Mouse (Mus musculus) retina, postnatal 1 day (tissue): ENCODE measurements at regions not wholly inside any gene's neighbourhood (a gene's known extent, or its start where the extent isn't known, plus 50 kb on each side); places are given as distances from the start of the nearest gene placed in this dataset.

Source experiments
- DNase-seq: peaks from one replicate; pipeline ENCODE4 v3.0.0-alpha.2; 2012

DNA sequence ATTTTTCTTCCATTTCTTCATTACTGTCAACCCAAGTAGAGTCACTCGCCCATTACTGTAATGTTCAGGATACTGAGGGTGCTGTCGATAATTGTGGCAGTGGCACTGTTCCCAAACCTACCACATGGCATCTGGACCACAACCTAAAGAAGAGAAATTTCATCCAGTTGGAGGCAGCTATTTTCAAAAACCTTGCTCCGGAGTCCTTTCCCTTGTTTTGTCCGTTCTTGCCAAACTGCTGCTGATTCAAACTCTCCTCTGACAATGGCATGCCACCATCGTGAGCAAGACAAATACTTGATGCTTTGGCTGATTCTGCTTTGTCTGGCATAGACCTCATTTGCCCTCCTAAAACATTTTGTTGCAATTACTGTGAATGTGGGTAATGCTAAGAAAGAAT, 176.9 kb upstream of the Spaca1 start:
- DNase-seq, result no peak

- DNase-seq, result no peak
Measured at GRCm38 (mm10) chr4:34227611-34228010, 177.6 kb upstream of the Spaca1 start.

- peak; percentile 83 for DNase-seq
Measured at GRCm38 (mm10) chr4:34231270-34231669, 181.3 kb upstream of the Spaca1 start.

DNA sequence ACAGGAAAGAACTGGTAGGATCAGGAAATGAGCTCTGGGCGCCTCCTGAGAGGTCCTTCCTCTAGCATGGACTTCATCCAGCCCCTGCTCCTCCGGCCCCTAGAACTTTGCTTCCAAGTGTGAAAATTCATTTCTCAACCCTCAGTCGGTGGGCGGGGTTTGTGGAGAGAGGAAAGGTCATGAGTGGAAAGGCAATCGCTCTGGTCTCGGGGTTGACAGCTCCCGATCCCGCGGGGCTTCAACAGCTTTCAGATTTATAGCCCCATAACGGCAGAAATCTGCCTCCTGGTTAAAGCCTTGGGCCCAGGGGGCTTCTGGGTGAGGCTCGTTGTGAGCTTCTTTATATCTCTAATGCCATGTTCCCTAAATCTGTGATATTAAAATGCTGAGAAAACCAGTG, 184.2 kb upstream of the Spaca1 start:
- DNase-seq, result no peak

GRCm38 (mm10) chr4:34234645-34235044, 184.7 kb upstream of the Spaca1 start:
- DNase-seq, result no peak

- DNase-seq, result no peak
Measured at GRCm38 (mm10) chr4:34237791-34238190, 187.8 kb upstream of the Spaca1 start.

DNA sequence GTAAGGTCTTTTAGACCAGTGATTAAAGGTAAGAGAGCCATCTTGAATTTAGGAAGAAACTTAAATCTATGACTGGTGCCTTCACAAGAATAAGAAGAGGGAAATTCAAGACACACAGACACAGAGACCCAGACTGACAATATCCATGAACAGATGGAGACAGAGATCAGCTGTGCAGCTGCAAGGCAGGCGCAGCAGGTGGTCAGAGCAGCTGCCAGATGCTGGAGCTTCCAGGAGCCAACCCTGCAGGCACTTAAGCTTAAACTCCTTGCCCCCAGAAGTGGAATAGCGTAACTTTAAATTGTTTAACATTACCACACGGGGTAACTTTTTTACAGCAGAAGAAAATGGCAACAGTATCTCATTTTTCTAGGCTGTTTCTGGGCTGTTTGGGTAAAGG, 189.6 kb upstream of the Spaca1 start:
- peak; percentile 24 for DNase-seq

DNA sequence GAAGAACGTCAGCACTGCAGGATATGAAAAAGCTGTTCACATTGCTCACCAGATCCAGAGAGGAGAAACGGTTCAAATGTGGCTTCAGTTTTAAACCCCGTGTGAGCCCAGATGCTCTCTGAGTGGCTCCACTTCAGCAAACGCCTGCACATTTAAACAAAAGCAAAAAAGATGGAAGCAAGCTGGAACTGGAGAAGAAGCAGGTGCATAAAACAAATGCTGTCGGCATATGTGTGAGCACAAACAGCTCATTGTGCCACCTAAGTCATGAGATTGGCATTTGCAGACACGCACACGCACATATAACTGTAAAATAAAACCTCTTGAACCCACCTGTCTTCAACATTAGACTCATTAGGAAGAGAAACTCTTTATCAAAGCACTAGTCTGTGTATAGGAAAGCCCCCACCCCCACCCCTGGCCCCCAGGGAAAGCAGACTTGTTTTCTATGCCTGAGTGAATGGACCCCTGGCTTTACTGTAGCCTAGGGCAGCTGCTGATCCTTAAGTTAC, 191.1 kb upstream of the Spaca1 start:
- peak; percentile 31 for DNase-seq

- no peak for DNase-seq
Measured at GRCm38 (mm10) chr4:34241673-34242072, 191.7 kb upstream of the Spaca1 start.

DNA sequence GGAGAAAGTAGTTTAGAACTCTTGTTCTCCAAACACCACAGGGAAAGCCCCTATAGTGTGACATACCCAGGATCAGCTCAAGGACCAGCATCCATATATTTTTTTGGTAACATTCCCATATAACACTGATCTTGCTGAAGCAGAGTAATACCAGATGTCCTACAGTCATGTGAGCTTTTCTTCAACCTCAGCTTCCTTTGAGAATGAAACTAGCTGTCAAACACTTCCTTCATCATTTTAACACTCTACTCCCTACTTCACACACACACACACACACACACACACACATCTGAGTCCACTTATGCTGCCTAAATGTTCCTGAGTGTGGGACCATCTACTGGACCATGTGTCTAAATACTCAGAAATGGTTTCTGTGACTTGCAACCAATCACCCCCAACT, 209.5 kb upstream of the Spaca1 start:
- no peak for DNase-seq

GRCm38 (mm10) chr4:34260468-34260867, 210.5 kb upstream of the Spaca1 start:
- no peak for DNase-seq

GRCm38 (mm10) chr4:34261809-34262208, 211.8 kb upstream of the Spaca1 start:
- DNase-seq, result no peak

- DNase-seq, result no peak
Measured at GRCm38 (mm10) chr4:34264431-34264830, 214.4 kb upstream of the Spaca1 start.

- no peak for DNase-seq
Measured at GRCm38 (mm10) chr4:34274316-34274715, 224.3 kb upstream of the Spaca1 start.

GRCm38 (mm10) chr4:34275372-34275771, 225.4 kb upstream of the Spaca1 start:
- DNase-seq, result no peak

DNA sequence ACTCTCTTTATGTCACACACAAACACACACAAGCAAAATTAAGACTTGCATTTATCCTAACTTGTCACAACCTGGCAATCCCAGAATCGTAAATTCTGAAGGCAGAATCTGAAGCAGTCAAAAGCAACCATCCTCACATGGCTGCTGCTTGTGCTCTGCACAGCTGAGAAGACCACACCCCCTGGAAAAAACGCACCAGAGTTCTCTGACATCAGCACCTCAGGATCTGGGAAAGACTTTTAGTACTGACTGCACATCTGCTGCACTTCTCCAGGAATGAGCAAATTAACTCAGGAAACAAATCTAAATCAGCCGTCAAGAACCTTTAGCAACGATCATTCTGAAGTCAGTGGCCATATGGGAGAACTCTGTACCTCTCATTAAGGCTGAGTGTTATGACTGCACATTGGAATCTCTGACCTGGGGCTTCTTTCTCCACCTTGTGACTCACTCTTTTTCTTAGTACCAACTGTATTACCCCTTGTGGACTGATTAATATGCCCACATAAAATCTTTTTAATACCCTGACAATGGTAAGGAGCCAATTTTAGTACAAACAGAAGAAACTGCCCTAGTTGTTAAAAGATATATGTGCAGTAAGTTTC, 248.1 kb upstream of the Akirin2 start:
- DNase-seq, result peak; percentile 4

GRCm38 (mm10) chr4:34308921-34309563, 241.7 kb upstream of the Akirin2 start:
- peak; percentile 38 for DNase-seq

- DNase-seq, result no peak
Measured at GRCm38 (mm10) chr4:34310061-34310642, 240.6 kb upstream of the Akirin2 start.

- no peak for DNase-seq
Measured at GRCm38 (mm10) chr4:34315848-34316247, 234.9 kb upstream of the Akirin2 start.

GRCm38 (mm10) chr4:34322841-34323240, 227.9 kb upstream of the Akirin2 start:
- DNase-seq, result no peak

DNA sequence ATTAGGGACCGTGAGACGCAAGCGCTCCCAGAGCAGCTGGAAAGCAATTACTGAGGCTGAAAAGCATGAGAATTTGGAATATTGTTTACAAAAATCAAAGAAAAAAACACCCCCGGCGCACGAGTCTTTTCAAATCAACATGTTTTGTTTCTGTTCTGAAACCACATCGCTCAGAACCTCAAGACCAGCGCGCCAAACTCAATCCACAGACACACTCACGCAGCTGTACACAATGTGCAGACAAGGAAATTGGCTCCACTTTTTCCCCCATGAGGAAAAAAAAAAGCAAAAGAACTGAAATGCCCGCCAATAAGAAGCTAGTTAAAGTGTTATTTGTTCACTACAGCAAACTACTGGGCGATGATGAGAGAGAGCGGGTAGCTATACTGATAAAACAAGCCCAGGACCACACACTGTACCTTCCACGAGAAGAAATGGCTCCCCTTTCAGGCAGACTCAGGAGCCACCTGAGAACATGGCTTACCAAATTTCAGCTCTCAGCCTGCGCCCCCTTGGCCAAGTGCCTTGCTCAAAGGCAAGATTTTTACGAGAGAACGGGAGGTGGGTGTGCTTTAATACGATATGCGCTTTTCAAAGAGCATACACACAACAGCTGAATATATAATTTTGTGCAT, 222.5 kb upstream of the Akirin2 start:
- no peak for DNase-seq

DNA sequence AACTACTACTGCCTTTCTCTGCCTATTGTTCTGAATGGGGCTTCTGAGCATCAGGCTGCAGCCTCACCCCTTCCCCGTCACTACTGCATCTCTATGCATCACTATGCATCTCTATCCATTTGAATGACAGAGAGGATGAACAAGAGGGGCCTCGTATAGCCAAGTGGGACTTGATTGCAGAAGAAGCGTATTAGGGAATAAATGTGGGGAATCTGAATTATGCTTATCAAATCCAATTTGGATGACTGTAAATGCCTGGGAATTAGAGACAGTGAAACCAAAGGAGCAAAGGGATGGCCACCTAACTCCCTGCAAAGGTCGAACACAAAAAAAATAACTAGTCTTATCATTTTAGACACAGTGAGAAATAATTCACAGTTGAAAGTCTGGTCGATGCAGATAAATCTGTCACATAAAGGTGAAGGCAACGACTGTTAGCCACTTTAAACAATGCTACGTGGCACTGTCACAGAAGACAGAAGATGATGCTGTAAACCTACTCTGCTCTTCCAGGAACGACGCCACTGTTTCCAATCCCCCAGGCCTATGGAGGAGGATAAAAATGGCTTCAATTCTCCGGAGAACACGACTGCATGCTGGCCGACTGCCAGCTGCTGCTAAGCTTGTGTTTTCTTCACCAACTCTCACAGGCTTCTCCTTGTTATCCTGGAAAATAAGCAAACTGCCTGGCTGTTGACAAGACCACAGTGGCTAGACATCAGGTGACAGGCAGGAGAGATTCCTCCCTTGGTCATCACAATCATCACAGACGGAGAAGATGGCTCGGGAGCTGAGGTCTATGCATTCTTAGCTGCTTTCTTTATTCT, 213.6 kb upstream of the Akirin2 start:
- peak; percentile 14 for DNase-seq

DNA sequence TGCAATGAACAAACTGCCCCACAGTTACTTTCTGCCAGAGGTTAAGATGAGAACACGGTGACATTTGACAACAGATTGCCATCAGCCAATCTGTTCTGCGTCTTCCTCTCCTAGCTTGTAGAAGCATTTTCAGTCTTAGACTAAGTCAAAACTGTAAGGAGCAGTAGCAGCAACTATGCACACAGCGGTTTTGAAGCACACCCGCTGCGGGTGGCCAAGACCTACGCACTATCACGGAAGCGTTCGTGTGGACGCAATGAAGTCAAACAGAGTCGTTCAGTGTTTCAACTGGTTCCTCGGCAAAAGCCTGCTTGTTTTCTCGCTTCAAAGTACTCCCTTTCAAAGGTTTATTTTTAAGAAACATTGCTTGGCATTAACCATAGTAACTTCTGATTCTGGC, 212.9 kb upstream of the Akirin2 start:
- DNase-seq, result peak; percentile 3
